ENCODE assay signal across 9 mouse cellular contexts in the genomic region with DNA sequence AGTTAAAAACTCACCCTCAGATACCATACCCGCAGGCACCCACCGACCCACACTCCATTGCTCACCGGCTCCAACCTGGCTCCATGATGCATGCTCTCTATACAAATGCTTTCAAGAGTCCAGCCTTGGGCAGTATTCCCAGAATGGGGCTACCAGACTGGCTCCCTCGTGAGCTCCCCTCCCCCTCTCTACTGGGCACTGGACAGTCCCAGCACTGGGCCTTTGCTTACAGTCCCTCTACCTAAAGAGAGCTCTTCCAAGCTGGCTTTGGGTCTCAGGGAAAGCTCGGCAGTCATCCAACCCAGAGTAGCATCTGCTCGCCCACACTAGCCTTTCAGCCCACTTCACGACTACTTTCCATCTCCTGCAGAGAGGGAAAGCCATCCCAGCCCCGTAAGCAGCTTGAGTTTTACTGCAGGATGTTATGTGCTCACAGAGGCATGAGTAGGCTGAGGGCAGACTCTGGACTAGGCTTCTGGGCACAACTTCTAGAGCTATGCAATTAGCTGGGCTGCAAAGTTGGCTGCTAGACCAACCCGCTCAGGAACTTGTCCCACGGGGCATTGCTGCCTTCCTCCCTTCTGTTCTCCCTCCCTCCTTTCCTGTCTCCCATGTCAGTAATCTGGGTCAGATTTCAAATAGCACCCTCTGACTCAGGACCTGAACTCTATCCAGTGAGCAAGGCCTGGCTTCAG. TPM values are rescaled to one million over a fixed set of nuclear protein-coding genes. Genes with fewer than 3 reads are reported as not detected.
DNase-seq lines count a peak whose midpoint lies in the region.
"Had no signal": no experiment of that assay in that cellular context is flagged by ENCODE, and none has a peak within 500 bp of the region (broad histone marks: within the 10 kb centered on the region; RNA-seq: fewer than 3 reads in every experiment).

No protein-coding gene starts in this region.

- peak; percentile 65 for DNase-seq in adrenal gland, adult 2 months
- DNase-seq in adrenal gland, adult 8-10 months = no peak
- peak; percentile 28 for DNase-seq in kidney, adult 11 months
- DNase-seq in kidney, postnatal 4 days = no peak
- peak; percentile 31 to 66 for DNase-seq in kidney, postnatal 25 days
- DNase-seq in lung, postnatal 36 days = peak; percentile 44
- no peak for DNase-seq in spleen, postnatal 36 days (ENCODE audit: low spot score in 2 of 2)
- DNase-seq in testis, postnatal 10 days (ENCODE audit: low spot score) = no peak

RNA-seq across cellular contexts. Expression of a gene that starts 2.2 kb away (rescaled TPM):
- 1 to 10 TPM; 1.2 to 2.5 TPM for total RNA-seq in adrenal gland, adult 2 months (2021)
- 2.6 and 2.8 TPM in 2 replicates for polyA plus RNA-seq in adrenal gland, adult 2 months (2012; rRNA removed)
- total RNA-seq in adrenal gland, adult 8-10 months (2022) = 1 to 10 TPM in 1 of 4 experiments, under 1 TPM in 3; 0.68 to 1.7 (median 0.78) TPM
- total RNA-seq: monocyte, adult 5-6 weeks had no signal

RNA-seq across cellular contexts. Expression of a gene that starts 54.3 kb away (rescaled TPM):
- 100 to 1,000 TPM; 206 to 228 TPM for total RNA-seq in adrenal gland, adult 2 months (2021)
- polyA plus RNA-seq in adrenal gland, adult 2 months (2012; rRNA removed) = 447 and 508 TPM in 2 replicates
- total RNA-seq in adrenal gland, adult 8-10 months (2022) = 100 to 1,000 TPM; 226 to 255 (median 255) TPM

Comparison
In these comparisons a context has a peak if more than half of its experiments do, and no peak if none do; other contexts are left out.
1. DNase-seq: peak in adrenal gland, adult 2 months (single experiment), kidney, adult 11 months (single experiment), kidney, postnatal 25 days (2 of 2) and lung, postnatal 36 days (single experiment); none in adrenal gland, adult 8-10 months (single experiment), kidney, postnatal 4 days (0 of 2), spleen, postnatal 36 days (0 of 2) and testis, postnatal 10 days (single experiment).